23 mouse cellular contexts compared by ENCODE assay signal in the genomic region with DNA sequence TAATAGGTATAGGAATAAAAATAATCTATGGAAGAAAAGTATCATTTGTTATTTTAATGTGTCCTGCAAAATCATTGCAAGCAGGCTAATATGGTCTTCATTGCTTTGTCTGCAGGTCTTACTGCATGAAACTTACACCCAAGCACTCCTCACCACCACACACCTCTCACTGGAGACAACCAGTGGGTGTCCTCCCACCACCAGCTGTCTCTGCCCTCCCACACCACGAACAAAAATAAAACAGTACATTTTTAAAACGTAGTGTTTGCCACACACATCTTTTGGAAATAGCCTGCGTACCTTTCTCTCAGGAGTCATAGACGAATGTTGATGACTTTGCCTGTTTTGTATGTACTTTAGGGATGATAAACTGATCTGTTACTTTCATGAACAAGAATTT.
DNase-seq lines count a peak whose midpoint lies in the region; ATAC-seq and TF ChIP-seq lines count a peak whose summit lies in the region.
"Had no signal": no experiment of that assay in that cellular context is flagged by ENCODE, and none has a peak within 500 bp of the region (broad histone marks: within the 10 kb centered on the region; RNA-seq: fewer than 3 reads in every experiment).

No protein-coding gene starts in this region.

- no peak for TF ChIP-seq CTCF in left cerebral cortex, adult 2 months (IDR thresholded peaks at IDR 0.05)
- TF ChIP-seq CTCF in midbrain, postnatal 0 days (IDR thresholded peaks at IDR 0.05), result no peak

- H3K27me3 ChIP-seq in midbrain, postnatal 0 days (ENCODE audit: insufficient read depth, low read length), result no peaks in the 10 kb centered on the region
- H3K27me3 ChIP-seq: embryonic facial prominence, embryonic 12.5 days; forebrain, embryonic 12.5 days; hindbrain, embryonic 12.5 days; liver, embryonic 13.5 days; megakaryocyte, embryonic 14.5 days; midbrain, embryonic 13.5 days had no signal

- DNase-seq in left cerebral cortex, adult 18-20 months (ENCODE audit: low spot score in 2 of 2), result peak; percentile 20 to 46
- no peak for DNase-seq in left cerebral cortex, postnatal 10 days (ENCODE audit: extremely low spot score in 1 of 2, low spot score in 2 of 2)
- peak; percentile 3 to 6 for DNase-seq in layer of hippocampus, adult 8-10 months (ENCODE audit: low spot score in 2 of 2)
- DNase-seq in left cerebral cortex, adult 2 months (ENCODE audit: extremely low spot score in 1 of 2, low spot score in 2 of 2), result peak; percentile 10 to 35
- DNase-seq in telencephalon, adult 2 months (ENCODE audit: low read depth, low spot score), result peak; percentile 29
- no peak for DNase-seq in gastrocnemius, postnatal 10 days
- no peak for DNase-seq in midbrain, postnatal 0 days (ENCODE audit: low spot score)
- DNase-seq: adrenal gland, adult 2 months; cerebellum, adult 18-20 months; cerebellum, postnatal 25 days; gastrocnemius, postnatal 36 days; heart, adult 2 months; kidney, postnatal 25 days; liver, embryonic 13.5 days; lung, adult 2 months; spleen, adult 18-20 months; thymus, postnatal 14 days had no signal

- no peaks in the 10 kb centered on the region for H3K36me3 ChIP-seq in midbrain, postnatal 0 days (ENCODE audit: insufficient read depth, low read length)
- H3K36me3 ChIP-seq: embryonic facial prominence, embryonic 12.5 days; forebrain, embryonic 12.5 days; hindbrain, embryonic 12.5 days; liver, embryonic 13.5 days; midbrain, embryonic 13.5 days had no signal

- intact Hi-C loops in left cerebral cortex, postnatal 10 days (cut with DNase I), result no loop called here
- intact Hi-C loops in left cerebral cortex, adult 2 months (cut with DNase I), result loop anchor here (5.0 kb wide), 1 partner anchor 54 kb away; no protein-coding TSS in a partner anchor

- no peak overlapping the region for H3K27ac ChIP-seq in left cerebral cortex, adult 2 months
- H3K27ac ChIP-seq in midbrain, postnatal 0 days (ENCODE audit: low read depth, low read length), result no peak overlapping the region
- H3K27ac ChIP-seq: embryonic facial prominence, embryonic 12.5 days; forebrain, embryonic 12.5 days; heart, adult 2 months; hindbrain, embryonic 12.5 days; liver, embryonic 13.5 days; midbrain, embryonic 13.5 days had no signal

- no peak for ATAC-seq in midbrain, postnatal 0 days (ENCODE audit: low FRiP score)
- ATAC-seq: intestine, postnatal 0 days; midbrain, embryonic 13.5 days had no signal

- H3K9me3 ChIP-seq in midbrain, postnatal 0 days (ENCODE audit: low read length), result no peaks in the 10 kb centered on the region
- H3K9me3 ChIP-seq: embryonic facial prominence, embryonic 12.5 days; forebrain, embryonic 12.5 days; hindbrain, embryonic 12.5 days; liver, embryonic 13.5 days; midbrain, embryonic 13.5 days had no signal

- H3K4me3 ChIP-seq in left cerebral cortex, adult 2 months, result no peak overlapping the region
- no peak overlapping the region for H3K4me3 ChIP-seq in midbrain, postnatal 0 days (ENCODE audit: low read depth, low read length)
- H3K4me3 ChIP-seq: embryonic facial prominence, embryonic 12.5 days; forebrain, embryonic 12.5 days; heart, adult 2 months; hindbrain, embryonic 12.5 days; liver, embryonic 13.5 days; megakaryocyte, embryonic 14.5 days; midbrain, embryonic 13.5 days had no signal

- no peaks in the 10 kb centered on the region for H3K4me1 ChIP-seq in midbrain, postnatal 0 days (ENCODE audit: insufficient read depth, low read length)
- H3K4me1 ChIP-seq: embryonic facial prominence, embryonic 12.5 days; forebrain, embryonic 12.5 days; hindbrain, embryonic 12.5 days; liver, embryonic 13.5 days; megakaryocyte, embryonic 14.5 days; midbrain, embryonic 13.5 days had no signal

- no peak overlapping the region for H3K9ac ChIP-seq in midbrain, postnatal 0 days (replicated peaks; ENCODE audit: low read length, poor library complexity, severe bottlenecking)
- H3K9ac ChIP-seq: embryonic facial prominence, embryonic 12.5 days; forebrain, embryonic 12.5 days; hindbrain, embryonic 12.5 days; liver, embryonic 13.5 days; midbrain, embryonic 13.5 days had no signal

- no peak overlapping the region for H3K4me2 ChIP-seq in midbrain, postnatal 0 days (ENCODE audit: low read depth, low read length, poor library complexity, severe bottlenecking)
- H3K4me2 ChIP-seq: embryonic facial prominence, embryonic 12.5 days; forebrain, embryonic 12.5 days; hindbrain, embryonic 12.5 days; liver, embryonic 13.5 days; midbrain, embryonic 13.5 days had no signal

- 78% methylated on average over 4 of the region's 4 CpGs for WGBS in midbrain, postnatal 0 days

Comparison
In these comparisons a context has a peak if more than half of its experiments do, and no peak if none do; other contexts are left out.
1. DNase-seq: peak in left cerebral cortex, adult 18-20 months (2 of 2), layer of hippocampus, adult 8-10 months (2 of 2), left cerebral cortex, adult 2 months (2 of 2) and telencephalon, adult 2 months (single experiment); none in left cerebral cortex, postnatal 10 days (0 of 2), gastrocnemius, postnatal 10 days (single experiment) and midbrain, postnatal 0 days (single experiment).